Mouse (Mus musculus): ENCODE measurements around the gene Hnrnpll. TPM values are rescaled to one million over a fixed set of nuclear protein-coding genes. Genes with fewer than 3 reads are reported as not detected.
"Not testable (repeated sequence)": the region's sequence is repeated elsewhere in the genome, so short reads cannot be mapped to it uniquely, and the experiment has no call there.

Hnrnpll gene
- polyA plus RNA-seq, 1 experiment from 2014 or later, result 60.6 TPM

- H3K4me3 ChIP-seq, result no peak overlapping the region
- H3K4me1 ChIP-seq (replicated peaks), result peaks cover 33% of the 10 kb centered on the region
- H3K27me3 ChIP-seq (replicated peaks), result no peaks in the 10 kb centered on the region
- 29% methylated on average over 1 of the region's 1 CpGs for WGBS
- H3K9ac ChIP-seq, result no peak overlapping the region
- H3K9me3 ChIP-seq (replicated peaks), result no peaks in the 10 kb centered on the region
- peaks cover 4% of the 10 kb centered on the region; the same call in 1 of the 2 replicates for H3K36me3 ChIP-seq
- no peak for ATAC-seq (ENCODE audit: insufficient number of reproducible peaks, low FRiP score)
- peak overlapping the region; percentile 12; the same call in 1 of the 2 replicates for H3K27ac ChIP-seq (ENCODE audit: poor library complexity, severe bottlenecking)
- H3K4me2 ChIP-seq, result no peak overlapping the region
These were observed 3.6 kb downstream of the Hnrnpll start for GRCm38 (mm10) chr17:80058501-80058900.

- Histone ChIP-seq H3K36me3 (peaks cover 38% of the 10 kb centered on the region), H3K4me3 (peak overlapping the region; percentile 38), H3K9ac (peak overlapping the region; percentile 56), H3K4me1 (replicated peaks) (peaks cover 20% of the 10 kb centered on the region), H3K9me3 (replicated peaks) (no peaks in the 10 kb centered on the region), H3K27ac (ENCODE audit: poor library complexity, severe bottlenecking) (peak overlapping the region; percentile 61), H3K27me3 (replicated peaks) (no peaks in the 10 kb centered on the region), H3K4me2 (peak overlapping the region; percentile 72)
- ATAC-seq (ENCODE audit: insufficient number of reproducible peaks, low FRiP score), result 0 out of 2 replicates have a peak, but pooled peaks have one; percentile 45
- WGBS, result 61% methylated on average over 27 of the region's 27 CpGs
These were observed 8.0 kb downstream of the Hnrnpll start for GRCm38 (mm10) chr17:80053931-80054734.

- WGBS, result 75% methylated on average over 1 of the region's 1 CpGs
- Histone ChIP-seq H3K27ac (ENCODE audit: poor library complexity, severe bottlenecking) (no peak overlapping the region), H3K4me3 (no peak overlapping the region), H3K4me2 (no peak overlapping the region), H3K4me1 (replicated peaks) (peaks cover 12% of the 10 kb centered on the region), H3K36me3 (peaks cover 49% of the 10 kb centered on the region), H3K9me3 (replicated peaks) (no peaks in the 10 kb centered on the region), H3K27me3 (replicated peaks) (no peaks in the 10 kb centered on the region), H3K9ac (no peak overlapping the region)
- no peak for ATAC-seq (ENCODE audit: insufficient number of reproducible peaks, low FRiP score)
These were observed 10.5 kb downstream of the Hnrnpll start for GRCm38 (mm10) chr17:80051682-80052081.

- H3K36me3 ChIP-seq, result peaks cover 55% of the 10 kb centered on the region
- not testable (repeated sequence) for H3K27ac ChIP-seq (ENCODE audit: poor library complexity, severe bottlenecking); H3K9me3 ChIP-seq (replicated peaks); H3K27me3 ChIP-seq (replicated peaks); H3K4me1 ChIP-seq (replicated peaks); H3K9ac ChIP-seq; H3K4me2 ChIP-seq; ATAC-seq (ENCODE audit: insufficient number of reproducible peaks, low FRiP score); H3K4me3 ChIP-seq
These were observed 12.8 kb downstream of the Hnrnpll start for GRCm38 (mm10) chr17:80049300-80049699.

GRCm38 (mm10) chr17:80048230-80048629 lies 13.9 kb downstream of the Hnrnpll start:
- Histone ChIP-seq H3K4me3 (no peak overlapping the region), H3K27me3 (replicated peaks) (no peaks in the 10 kb centered on the region), H3K4me1 (replicated peaks) (no peaks in the 10 kb centered on the region; the same call in 1 of the 2 replicates), H3K9me3 (replicated peaks) (no peaks in the 10 kb centered on the region), H3K4me2 (no peak overlapping the region), H3K9ac (no peak overlapping the region), H3K27ac (ENCODE audit: poor library complexity, severe bottlenecking) (no peak overlapping the region), H3K36me3 (peaks cover 55% of the 10 kb centered on the region)
- ATAC-seq (ENCODE audit: insufficient number of reproducible peaks, low FRiP score), result no peak
- WGBS, result 69% methylated on average over 7 of the region's 7 CpGs

GRCm38 (mm10) chr17:80041739-80042138 lies 20.4 kb downstream of the Hnrnpll start:
- peaks cover 43% of the 10 kb centered on the region for H3K36me3 ChIP-seq
- no peaks in the 10 kb centered on the region for H3K9me3 ChIP-seq (replicated peaks)
- no peak for ATAC-seq (ENCODE audit: insufficient number of reproducible peaks, low FRiP score)
- H3K27me3 ChIP-seq (replicated peaks), result no peaks in the 10 kb centered on the region
- WGBS, result 74% methylated on average over 1 of the region's 1 CpGs
- H3K4me3 ChIP-seq, result no peak overlapping the region
- no peak overlapping the region for H3K9ac ChIP-seq
- H3K4me2 ChIP-seq, result no peak overlapping the region
- H3K4me1 ChIP-seq (replicated peaks), result 0 out of 2 replicates have a peak, but pooled peaks cover 3% of the 10 kb centered on the region
- H3K27ac ChIP-seq (ENCODE audit: poor library complexity, severe bottlenecking), result no peak overlapping the region

- H3K9me3 ChIP-seq (replicated peaks), result no peaks in the 10 kb centered on the region
- no peak overlapping the region for H3K4me3 ChIP-seq
- H3K4me2 ChIP-seq, result no peak overlapping the region
- no peak overlapping the region for H3K9ac ChIP-seq
- H3K36me3 ChIP-seq, result peaks cover 54% of the 10 kb centered on the region
- ATAC-seq (ENCODE audit: insufficient number of reproducible peaks, low FRiP score), result no peak
- no peaks in the 10 kb centered on the region for H3K4me1 ChIP-seq (replicated peaks)
- WGBS, result 91% methylated on average over 6 of the region's 6 CpGs
- H3K27me3 ChIP-seq (replicated peaks), result no peaks in the 10 kb centered on the region
- H3K27ac ChIP-seq (ENCODE audit: poor library complexity, severe bottlenecking), result no peak overlapping the region
These were observed 33.5 kb downstream of the Hnrnpll start for GRCm38 (mm10) chr17:80028675-80029074.

- Histone ChIP-seq H3K4me3 (no peak overlapping the region), H3K4me1 (replicated peaks) (no peaks in the 10 kb centered on the region), H3K9me3 (replicated peaks) (no peaks in the 10 kb centered on the region), H3K9ac (no peak overlapping the region), H3K27ac (ENCODE audit: poor library complexity, severe bottlenecking) (no peak overlapping the region), H3K27me3 (replicated peaks) (no peaks in the 10 kb centered on the region), H3K4me2 (no peak overlapping the region), H3K36me3 (peaks cover 35% of the 10 kb centered on the region)
- WGBS, result 92% methylated on average over 5 of the region's 5 CpGs
- no peak for ATAC-seq (ENCODE audit: insufficient number of reproducible peaks, low FRiP score)
These were observed 35.8 kb downstream of the Hnrnpll start for GRCm38 (mm10) chr17:80026189-80026936.

- H3K9ac ChIP-seq, result no peak overlapping the region
- no peak overlapping the region for H3K4me2 ChIP-seq
- H3K27ac ChIP-seq (ENCODE audit: poor library complexity, severe bottlenecking), result no peak overlapping the region
- H3K4me3 ChIP-seq, result no peak overlapping the region
- 70% methylated on average over 5 of the region's 5 CpGs for WGBS
- no peaks in the 10 kb centered on the region for H3K27me3 ChIP-seq (replicated peaks)
- no peaks in the 10 kb centered on the region for H3K9me3 ChIP-seq (replicated peaks)
- ATAC-seq (ENCODE audit: insufficient number of reproducible peaks, low FRiP score), result no peak
- H3K36me3 ChIP-seq, result peaks cover 14% of the 10 kb centered on the region
- H3K4me1 ChIP-seq (replicated peaks), result 0 out of 2 replicates have a peak, but pooled peaks cover 4% of the 10 kb centered on the region
These were observed 40.0 kb downstream of the Hnrnpll start for GRCm38 (mm10) chr17:80022090-80022489.

GRCm38 (mm10) chr17:80020495-80020894 lies 41.6 kb downstream of the Hnrnpll start:
- no peak overlapping the region for H3K27ac ChIP-seq (ENCODE audit: poor library complexity, severe bottlenecking)
- no peaks in the 10 kb centered on the region for H3K27me3 ChIP-seq (replicated peaks)
- no peaks in the 10 kb centered on the region for H3K9me3 ChIP-seq (replicated peaks)
- H3K9ac ChIP-seq, result no peak overlapping the region
- H3K4me2 ChIP-seq, result no peak overlapping the region
- ATAC-seq (ENCODE audit: insufficient number of reproducible peaks, low FRiP score), result no peak
- H3K36me3 ChIP-seq, result peaks cover 5% of the 10 kb centered on the region; the same call in 1 of the 2 replicates
- 67% methylated on average over 2 of the region's 2 CpGs for WGBS
- no peak overlapping the region for H3K4me3 ChIP-seq
- 0 out of 2 replicates have a peak, but pooled peaks cover 4% of the 10 kb centered on the region for H3K4me1 ChIP-seq (replicated peaks)

GRCm38 (mm10) chr17:80018976-80019541 lies 43.1 kb downstream of the Hnrnpll start:
- Histone ChIP-seq H3K4me2 (peak overlapping the region; percentile 68), H3K4me1 (replicated peaks) (0 out of 2 replicates have a peak, but pooled peaks cover 4% of the 10 kb centered on the region), H3K4me3 (peak overlapping the region; percentile 31), H3K36me3 (no peaks in the 10 kb centered on the region), H3K27ac (ENCODE audit: poor library complexity, severe bottlenecking) (no peak overlapping the region), H3K27me3 (replicated peaks) (no peaks in the 10 kb centered on the region), H3K9me3 (replicated peaks) (no peaks in the 10 kb centered on the region), H3K9ac (peak overlapping the region; percentile 52)
- 8% methylated on average over 22 of the region's 22 CpGs for WGBS
- ATAC-seq (ENCODE audit: insufficient number of reproducible peaks, low FRiP score), result peak; percentile 40; the same call in 1 of the 2 replicates
